Mouse (Mus musculus): ENCODE measurements around the gene Gm28036. TPM values are rescaled to one million over a fixed set of nuclear protein-coding genes. Genes with fewer than 3 reads are reported as not detected.
A peak's percentile ranks its signal among the peaks of the same experiment; 100 is the strongest.

The Gm28036 gene
- polyA plus RNA-seq, 2 experiments = 10.9 to 14.4 TPM

GRCm38 (mm10) chr2:156077461-156077860, 49.4 kb downstream of the Gm28036 start:
- no peak overlapping the region for H3K9ac ChIP-seq (ENCODE audit: low read depth, low read length, severe bottlenecking)
- no peaks in the 10 kb centered on the region for H3K9me3 ChIP-seq (ENCODE audit: control insufficient read depth, low read length)
- no peak for TF ChIP-seq POLR2A (IDR thresholded peaks at IDR 0.05; ENCODE audit: borderline replicate concordance, extremely low read depth, insufficient read depth, insufficient read length)
- no peak overlapping the region for H3K27ac ChIP-seq (replicated peaks; ENCODE audit: low read depth, low read length)
- no peak overlapping the region for H3K4me2 ChIP-seq (replicated peaks; ENCODE audit: low read depth, low read length, severe bottlenecking)
- H3K4me1 ChIP-seq (ENCODE audit: control insufficient read depth, insufficient read depth, low read length) = no peaks in the 10 kb centered on the region
- DNase-seq (ENCODE audit: low spot score) = no peak
- WGBS = 91% methylated on average over 7 of the region's 7 CpGs
- H3K4me3 ChIP-seq (replicated peaks; ENCODE audit: low read length) = no peak overlapping the region
- ATAC-seq (ENCODE audit: low FRiP score, low read depth) = no peak
- no peaks in the 10 kb centered on the region for H3K27me3 ChIP-seq (ENCODE audit: control insufficient read depth, insufficient read depth, low read length)
- H3K36me3 ChIP-seq (ENCODE audit: control insufficient read depth, insufficient read depth, low read length) = peaks cover 70% of the 10 kb centered on the region

GRCm38 (mm10) chr2:156073725-156074124, 53.2 kb downstream of the Gm28036 start:
- DNase-seq (ENCODE audit: low spot score) (no peak), ATAC-seq (ENCODE audit: low FRiP score, low read depth) (no peak)
- Histone ChIP-seq H3K4me3 (replicated peaks; ENCODE audit: low read length) (no peak overlapping the region), H3K27me3 (ENCODE audit: control insufficient read depth, insufficient read depth, low read length) (no peaks in the 10 kb centered on the region), H3K27ac (replicated peaks; ENCODE audit: low read depth, low read length) (no peak overlapping the region), H3K4me1 (ENCODE audit: control insufficient read depth, insufficient read depth, low read length) (no peaks in the 10 kb centered on the region), H3K9me3 (ENCODE audit: control insufficient read depth, low read length) (no peaks in the 10 kb centered on the region), H3K4me2 (replicated peaks; ENCODE audit: low read depth, low read length, severe bottlenecking) (no peak overlapping the region), H3K36me3 (ENCODE audit: control insufficient read depth, insufficient read depth, low read length) (peaks cover 93% of the 10 kb centered on the region), H3K9ac (ENCODE audit: low read depth, low read length, severe bottlenecking) (no peak overlapping the region)
- WGBS = 90% methylated on average over 15 of the region's 15 CpGs
- TF ChIP-seq POLR2A (IDR thresholded peaks at IDR 0.05; ENCODE audit: borderline replicate concordance, extremely low read depth, insufficient read depth, insufficient read length) = no peak

GRCm38 (mm10) chr2:156071236-156071635, 55.7 kb downstream of the Gm28036 start:
- no peak for TF ChIP-seq POLR2A (IDR thresholded peaks at IDR 0.05; ENCODE audit: borderline replicate concordance, extremely low read depth, insufficient read depth, insufficient read length)
- H3K4me3 ChIP-seq (replicated peaks; ENCODE audit: low read length) = no peak overlapping the region
- no peak overlapping the region for H3K27ac ChIP-seq (replicated peaks; ENCODE audit: low read depth, low read length)
- no peaks in the 10 kb centered on the region for H3K9me3 ChIP-seq (ENCODE audit: control insufficient read depth, low read length)
- H3K4me1 ChIP-seq (ENCODE audit: control insufficient read depth, insufficient read depth, low read length) = no peaks in the 10 kb centered on the region
- no peaks in the 10 kb centered on the region for H3K27me3 ChIP-seq (ENCODE audit: control insufficient read depth, insufficient read depth, low read length)
- no peak for DNase-seq (ENCODE audit: low spot score)
- H3K4me2 ChIP-seq (replicated peaks; ENCODE audit: low read depth, low read length, severe bottlenecking) = no peak overlapping the region
- no peak overlapping the region for H3K9ac ChIP-seq (ENCODE audit: low read depth, low read length, severe bottlenecking)
- peaks cover 68% of the 10 kb centered on the region for H3K36me3 ChIP-seq (ENCODE audit: control insufficient read depth, insufficient read depth, low read length)
- ATAC-seq (ENCODE audit: low FRiP score, low read depth) = no peak
- 95% methylated on average over 10 of the region's 10 CpGs for WGBS

- no peak for TF ChIP-seq POLR2A (IDR thresholded peaks at IDR 0.05; ENCODE audit: borderline replicate concordance, extremely low read depth, insufficient read depth, insufficient read length)
- peaks cover 35% of the 10 kb centered on the region for H3K36me3 ChIP-seq (ENCODE audit: control insufficient read depth, insufficient read depth, low read length)
Observed at GRCm38 (mm10) chr2:156067916-156068315, 59.0 kb downstream of the Gm28036 start.

GRCm38 (mm10) chr2:156066126-156066525, 60.8 kb downstream of the Gm28036 start:
- H3K4me1 ChIP-seq (ENCODE audit: control insufficient read depth, insufficient read depth, low read length) = peaks cover 6% of the 10 kb centered on the region
- no peaks in the 10 kb centered on the region for H3K9me3 ChIP-seq (ENCODE audit: control insufficient read depth, low read length)
- peak overlapping the region; percentile 64 for H3K4me3 ChIP-seq (replicated peaks; ENCODE audit: low read length)
- ATAC-seq (ENCODE audit: low FRiP score, low read depth) = no peak
- no peak overlapping the region for H3K27ac ChIP-seq (replicated peaks; ENCODE audit: low read depth, low read length)
- no peak for DNase-seq (ENCODE audit: low spot score)
- TF ChIP-seq POLR2A (IDR thresholded peaks at IDR 0.05; ENCODE audit: borderline replicate concordance, extremely low read depth, insufficient read depth, insufficient read length) = no peak
- H3K9ac ChIP-seq (ENCODE audit: low read depth, low read length, severe bottlenecking) = peak overlapping the region; percentile 81; the same call in 1 of the 2 replicates
- WGBS = 33% methylated on average over 10 of the region's 10 CpGs
- H3K36me3 ChIP-seq (ENCODE audit: control insufficient read depth, insufficient read depth, low read length) = peaks cover 19% of the 10 kb centered on the region
- H3K27me3 ChIP-seq (ENCODE audit: control insufficient read depth, insufficient read depth, low read length) = no peaks in the 10 kb centered on the region
- peak overlapping the region; percentile 95 for H3K4me2 ChIP-seq (replicated peaks; ENCODE audit: low read depth, low read length, severe bottlenecking)

More at GRCm38 (mm10) chr2:156067916-156068315, 59.0 kb downstream of the Gm28036 start:
- 89% methylated on average over 10 of the region's 10 CpGs for WGBS
- DNase-seq (ENCODE audit: low spot score) (no peak), ATAC-seq (ENCODE audit: low FRiP score, low read depth) (no peak)
- Histone ChIP-seq H3K9me3 (ENCODE audit: control insufficient read depth, low read length) (no peaks in the 10 kb centered on the region), H3K4me3 (replicated peaks; ENCODE audit: low read length) (no peak overlapping the region), H3K27ac (replicated peaks; ENCODE audit: low read depth, low read length) (no peak overlapping the region), H3K27me3 (ENCODE audit: control insufficient read depth, insufficient read depth, low read length) (no peaks in the 10 kb centered on the region), H3K4me1 (ENCODE audit: control insufficient read depth, insufficient read depth, low read length) (peaks cover 6% of the 10 kb centered on the region), H3K9ac (ENCODE audit: low read depth, low read length, severe bottlenecking) (no peak overlapping the region), H3K4me2 (replicated peaks; ENCODE audit: low read depth, low read length, severe bottlenecking) (no peak overlapping the region)
